Mouse (Mus musculus): ENCODE data around the gene Slx4ip.
A peak's percentile ranks its signal among the peaks of the same experiment; 100 is the strongest.

Gene Slx4ip

DNA sequence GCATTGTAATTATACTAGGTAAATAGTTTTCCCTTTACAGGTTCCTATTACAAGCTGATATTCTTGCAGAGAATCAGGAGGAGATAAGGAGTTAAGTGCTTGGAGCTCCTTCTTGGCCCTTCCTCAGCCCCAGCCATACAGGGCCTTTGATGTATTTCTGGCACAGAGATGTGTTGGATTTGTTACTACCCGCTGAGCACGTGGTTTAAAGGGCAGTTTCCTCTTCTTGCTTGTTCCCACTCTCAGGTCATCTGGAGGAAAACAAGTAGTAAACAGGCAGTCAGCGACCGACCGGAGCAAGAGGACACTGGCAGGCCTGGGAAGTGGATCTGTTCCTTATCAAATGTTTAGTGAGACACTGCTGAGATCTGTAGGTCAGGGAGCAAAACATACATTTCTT is 56.9 kb downstream of the Slx4ip start:
- peak; percentile 61 for DNase-seq

DNA sequence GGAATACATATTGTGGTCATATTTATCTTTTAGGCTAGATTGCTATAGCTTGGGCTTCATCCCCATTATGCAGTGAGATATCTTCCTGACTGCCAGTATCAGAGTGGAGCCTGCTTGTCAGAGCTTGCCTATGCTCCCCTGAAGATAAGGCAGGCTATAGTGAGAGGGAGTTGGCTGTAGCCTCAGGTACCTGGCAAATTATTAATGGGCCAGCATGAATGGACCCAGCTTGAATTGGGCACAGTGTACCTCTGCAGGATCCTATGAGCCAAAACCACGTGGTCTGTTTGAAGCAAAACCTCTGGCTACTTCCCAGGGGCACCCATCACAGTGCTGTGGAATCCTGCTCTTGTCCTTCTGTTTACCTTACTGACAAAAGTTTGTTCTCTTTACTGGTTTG is 61.2 kb downstream of the Slx4ip start:
- peak; percentile 35 for DNase-seq

DNA sequence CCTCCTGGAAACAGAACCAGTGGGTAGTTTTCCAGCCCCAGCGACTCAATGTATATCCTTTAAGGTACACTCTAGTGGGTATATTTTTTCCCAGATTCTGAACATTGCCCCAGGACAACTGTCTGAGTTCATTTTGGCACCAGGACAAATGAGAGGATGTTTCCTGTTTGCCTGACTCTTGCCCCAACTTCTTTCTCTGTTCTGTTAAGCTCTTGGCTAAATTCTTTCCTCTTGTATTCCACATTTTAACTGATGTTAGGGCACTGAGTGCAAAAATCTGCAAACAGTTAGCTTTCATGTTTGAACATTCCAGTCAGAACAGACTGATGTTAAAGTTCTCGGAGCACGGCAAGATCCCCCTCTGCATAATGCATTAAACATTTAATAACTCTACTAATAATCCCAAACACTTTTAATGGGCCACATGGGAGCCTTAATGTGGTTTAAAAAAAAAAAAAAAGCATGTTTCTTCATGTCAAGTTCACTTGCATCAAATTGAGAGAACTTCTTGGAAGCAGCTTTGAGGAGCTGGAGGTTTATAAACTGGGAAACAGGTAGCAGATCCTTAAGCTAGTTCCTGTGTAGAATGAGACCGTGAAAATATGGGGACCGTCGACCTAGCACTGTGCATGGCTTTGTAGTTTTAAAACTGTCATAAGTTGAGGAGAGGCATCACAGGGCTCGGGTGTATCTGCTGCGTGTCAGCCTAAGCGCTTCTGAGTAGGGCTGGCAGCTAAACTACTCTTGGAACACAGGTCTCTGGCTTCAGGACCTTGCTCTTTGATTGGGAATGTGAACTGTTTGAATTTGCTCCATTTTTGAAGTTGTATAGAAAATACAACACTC is 64.9 kb downstream of the Slx4ip start:
- DNase-seq, result no peak

DNA sequence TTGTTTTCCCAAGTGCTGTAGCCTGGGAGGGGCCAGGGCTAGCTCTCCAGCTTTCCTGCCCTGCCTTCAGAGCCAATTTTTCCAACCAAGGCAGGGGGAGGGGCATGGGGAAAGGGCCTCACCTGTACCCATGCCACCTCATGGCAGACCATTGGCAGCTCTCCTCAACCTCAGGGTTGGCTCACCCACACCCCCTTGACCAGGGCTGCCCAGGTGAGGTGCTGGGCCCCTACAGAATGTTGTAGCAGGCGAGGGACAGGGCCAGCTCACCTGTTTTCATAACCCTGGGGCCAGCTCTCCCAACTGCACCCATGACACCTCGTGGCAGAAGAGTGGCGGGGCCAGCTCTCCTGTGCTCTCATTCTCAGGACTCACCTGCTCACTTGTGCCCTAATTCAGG is 67.7 kb downstream of the Slx4ip start:
- no peak for DNase-seq

DNA sequence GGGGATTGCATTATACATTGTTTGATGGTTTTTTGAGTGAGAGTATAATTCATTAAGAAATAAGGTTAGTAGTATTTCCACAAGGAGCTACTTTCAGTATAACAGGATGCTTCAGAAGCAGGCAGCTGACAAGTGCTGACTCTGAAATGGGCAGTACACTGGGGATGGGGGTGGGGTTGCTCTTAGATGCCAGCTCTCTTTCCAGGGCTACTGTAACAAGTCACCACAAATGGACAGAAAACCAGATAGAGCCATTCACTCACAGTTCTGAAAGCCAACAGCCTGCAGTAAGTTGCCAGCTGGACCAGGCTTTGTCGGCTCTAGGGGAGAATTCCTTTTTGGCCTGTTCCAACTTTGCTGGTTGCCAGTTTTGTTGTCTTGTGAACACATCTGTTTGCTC is 84.8 kb downstream of the Slx4ip start:
- DNase-seq, result peak; percentile 31

DNA sequence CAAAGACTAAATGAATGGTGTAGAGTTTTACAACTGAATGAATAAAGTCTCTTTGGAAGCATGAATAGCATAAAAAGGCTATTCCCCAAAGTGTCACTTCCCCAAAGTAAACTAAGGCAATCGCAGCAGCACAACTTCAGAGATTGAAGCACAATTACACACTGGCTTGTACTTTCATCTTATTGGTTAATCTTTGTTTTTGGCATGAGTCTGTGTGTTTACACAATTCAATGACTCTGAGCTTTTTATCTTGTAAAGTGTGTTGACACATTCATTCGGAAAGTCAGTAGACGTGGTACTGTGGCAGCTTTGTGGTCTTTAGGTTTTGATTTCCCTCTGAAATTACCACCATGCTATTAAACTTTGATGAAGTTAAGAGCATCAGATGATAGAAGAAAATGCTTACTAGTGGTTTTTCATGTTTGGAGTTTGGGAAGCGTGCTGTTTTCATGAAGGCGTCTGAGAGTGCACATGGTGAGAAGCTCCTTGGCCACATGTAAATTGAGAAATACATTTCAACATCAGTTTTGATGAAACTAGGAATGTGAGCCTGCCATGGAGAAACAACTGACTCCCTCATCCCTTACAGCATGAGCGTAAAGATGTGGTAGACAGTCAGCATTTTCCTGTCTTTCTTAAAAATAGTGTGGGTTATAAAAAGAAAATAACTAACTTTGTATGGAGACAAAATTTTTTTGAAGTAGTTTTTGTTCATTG is 88.2 kb downstream of the Slx4ip start:
- DNase-seq, result no peak

DNA sequence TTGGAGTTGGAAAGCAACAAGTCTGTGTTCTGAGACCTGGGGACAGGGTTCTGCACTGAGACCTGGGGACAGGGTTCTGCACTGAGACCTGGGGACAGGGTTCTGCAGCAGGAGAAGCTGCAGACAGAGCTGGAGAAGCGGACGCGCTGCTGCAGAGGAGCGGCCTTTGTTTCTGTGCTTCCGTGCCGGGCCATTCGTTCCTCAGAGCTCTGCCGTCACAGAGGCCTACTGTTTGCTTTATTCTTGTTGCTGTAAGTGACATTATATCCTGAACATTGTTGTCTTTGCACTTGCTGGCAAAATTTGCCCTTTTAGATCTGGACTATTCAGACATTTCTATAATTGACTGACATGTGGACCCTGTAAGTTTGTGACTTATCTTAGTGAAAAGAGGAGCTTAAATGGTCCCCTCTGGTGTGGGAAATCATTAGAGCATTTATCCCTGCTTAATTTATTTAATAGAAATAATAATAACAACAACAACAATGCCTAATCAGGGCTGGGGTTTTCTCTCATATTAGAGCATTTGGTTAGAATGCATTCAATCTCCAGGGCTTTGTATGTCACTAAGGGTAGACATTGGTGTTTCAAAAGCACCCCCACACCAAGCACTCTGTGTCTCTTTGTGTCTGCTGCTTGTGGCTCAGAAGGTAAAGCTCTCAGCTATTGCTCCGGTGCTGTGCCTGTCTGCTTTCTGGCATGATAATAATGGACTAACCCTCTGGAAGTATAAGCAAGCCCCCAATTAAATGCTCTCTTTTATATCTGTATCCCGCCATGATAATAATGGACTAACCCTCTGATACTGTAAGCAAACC is 90.3 kb downstream of the Slx4ip start:
- no peak for DNase-seq

DNA sequence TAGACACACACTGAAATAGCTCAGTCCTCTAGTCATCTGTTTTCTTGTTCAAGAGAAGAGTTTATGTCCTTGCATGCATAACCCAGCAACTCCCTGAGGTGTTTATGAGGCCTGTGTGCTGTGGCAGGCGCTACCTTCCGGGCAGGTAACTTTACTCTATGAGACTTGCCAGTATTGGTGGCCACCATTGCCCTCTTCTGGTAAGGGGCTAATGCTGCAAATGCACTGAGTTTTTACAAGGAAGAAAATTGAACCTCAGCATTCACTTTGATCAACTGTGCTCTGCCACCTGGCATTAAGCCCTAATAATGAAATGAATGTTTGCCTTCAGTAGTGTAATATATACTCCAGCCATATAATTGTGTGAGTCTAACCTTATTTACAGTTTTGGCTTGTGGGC is 92.9 kb downstream of the Slx4ip start:
- peak; percentile 17 for DNase-seq

DNA sequence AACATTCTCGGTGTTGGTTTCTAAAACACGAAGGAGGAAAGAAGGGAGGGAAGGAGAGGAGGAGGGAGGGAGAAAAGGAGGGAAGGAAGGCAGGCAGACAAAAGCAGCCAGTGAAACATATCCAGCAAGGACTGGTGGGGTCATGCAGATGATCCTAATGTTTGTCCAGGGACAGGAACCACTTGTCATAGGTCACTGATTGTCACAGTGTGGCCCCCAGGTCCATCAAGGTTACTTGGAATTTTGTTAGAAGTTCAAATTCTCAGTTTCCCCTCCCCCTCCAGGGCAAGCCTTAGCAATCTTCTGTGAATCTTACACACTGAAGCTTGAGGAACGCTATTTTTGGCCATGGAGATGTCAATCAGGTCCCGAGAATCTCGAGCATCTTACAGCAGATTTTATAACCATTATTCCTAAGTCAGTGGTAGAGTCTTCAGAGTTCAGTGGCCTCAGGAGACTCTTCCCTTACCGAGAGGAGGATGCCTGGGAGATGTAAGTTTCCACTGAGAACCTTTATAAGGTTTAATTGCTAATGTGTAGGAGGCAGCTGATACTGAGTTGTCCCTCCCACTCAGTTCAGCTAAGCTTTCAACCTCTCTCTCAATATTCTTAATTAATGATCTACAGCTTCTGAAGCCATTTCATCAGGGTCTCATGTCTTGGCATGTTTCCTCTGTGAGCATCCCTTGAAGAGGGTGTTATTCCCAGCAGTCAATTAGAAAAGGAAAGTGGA is 95.1 kb downstream of the Slx4ip start:
- no peak for DNase-seq

DNA sequence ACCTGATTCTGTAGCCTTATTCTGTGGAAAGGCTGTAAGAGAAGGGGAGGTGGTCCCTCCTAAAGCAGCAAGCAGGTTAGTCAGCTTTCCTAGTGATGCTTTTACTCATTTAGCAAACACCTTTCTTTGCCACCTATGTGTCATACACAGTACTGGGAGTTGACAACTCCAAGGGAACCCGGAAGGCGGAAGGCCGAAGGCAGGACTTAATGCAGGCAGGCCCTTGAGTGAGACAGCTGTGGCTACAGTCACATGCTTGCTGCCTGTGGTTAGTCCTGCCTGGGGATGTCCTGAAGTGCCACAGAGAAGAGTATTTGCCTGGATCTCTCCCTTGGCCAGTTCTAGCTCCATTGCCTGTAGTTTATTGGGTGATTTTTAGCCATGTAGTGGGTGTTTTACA is 102.1 kb downstream of the Slx4ip start:
- DNase-seq, result no peak

DNA sequence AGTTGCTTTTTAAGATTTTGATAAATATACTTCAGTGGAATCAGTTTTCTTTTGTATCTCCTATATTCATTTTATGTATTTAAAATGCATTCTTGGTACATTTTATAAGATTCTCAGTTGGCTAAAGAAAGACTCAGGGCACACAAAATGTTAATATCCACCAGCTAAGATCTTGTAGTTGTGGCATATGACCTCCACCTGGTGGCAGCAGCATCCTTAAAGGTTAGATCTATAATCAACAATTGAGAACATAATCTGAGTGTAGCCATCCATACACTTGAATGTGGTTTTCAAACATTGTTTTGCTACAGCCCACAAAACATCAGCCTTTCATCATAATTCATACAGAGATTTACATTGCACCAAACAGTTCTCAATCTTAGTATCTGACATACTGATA is 106.1 kb downstream of the Slx4ip start:
- peak; percentile 75 for DNase-seq

DNA sequence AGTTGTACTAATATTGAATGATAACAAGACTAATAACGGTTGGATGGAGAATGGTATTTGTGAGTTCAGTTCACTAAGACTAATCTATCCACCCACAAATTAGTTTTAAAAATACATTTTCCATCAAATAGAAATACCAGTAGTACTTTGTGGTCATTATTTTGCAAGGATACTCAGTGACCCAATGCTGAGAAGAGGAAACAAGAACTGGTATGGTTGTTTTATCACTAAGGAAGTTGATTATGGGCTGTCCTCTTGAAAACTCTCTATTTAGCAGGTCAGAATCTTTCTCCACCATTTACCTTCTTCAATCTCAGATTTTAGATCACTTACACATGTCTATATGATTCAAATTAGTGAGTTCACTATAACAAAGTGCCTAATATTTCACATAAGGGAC is 111.0 kb downstream of the Slx4ip start:
- peak; percentile 7 for DNase-seq

DNA sequence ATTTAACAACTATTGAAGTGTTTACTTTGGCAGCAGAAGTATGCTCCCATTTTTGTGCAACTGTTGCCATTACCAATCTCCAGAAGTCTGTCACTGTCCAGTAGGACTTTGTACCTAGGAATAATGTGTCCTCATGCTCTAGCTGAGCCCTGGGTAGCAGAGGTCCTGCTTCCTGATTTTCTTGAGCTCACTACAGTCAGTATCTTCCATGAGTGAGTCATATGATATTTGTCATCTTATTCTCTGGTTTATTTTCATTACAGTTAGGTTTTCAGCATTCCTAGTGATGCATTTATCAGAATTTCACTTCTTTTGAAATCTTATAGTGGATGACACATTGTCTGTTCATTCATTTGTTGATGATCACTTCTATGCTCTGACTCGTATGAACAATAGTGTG is 115.6 kb downstream of the Slx4ip start:
- DNase-seq, result no peak

DNA sequence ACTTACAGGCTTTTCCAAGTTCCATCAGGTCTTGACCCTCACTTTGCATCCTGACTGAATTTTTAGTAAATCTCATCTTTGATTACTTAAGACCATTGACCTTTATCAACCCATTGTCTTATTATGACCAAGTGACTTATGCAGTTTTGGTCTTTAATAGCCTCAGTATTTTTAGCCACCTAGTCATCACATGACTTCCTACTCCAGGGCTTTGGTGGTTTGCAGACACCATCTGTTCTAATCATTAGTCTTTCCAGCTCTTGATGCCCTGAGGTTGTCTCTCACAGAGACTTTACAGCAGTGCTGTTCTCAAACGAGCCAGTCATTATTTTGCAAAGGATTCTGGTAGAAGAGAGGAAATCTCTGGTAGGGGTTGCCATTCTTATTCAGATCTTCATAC is 121.0 kb downstream of the Slx4ip start:
- DNase-seq, result no peak

DNA sequence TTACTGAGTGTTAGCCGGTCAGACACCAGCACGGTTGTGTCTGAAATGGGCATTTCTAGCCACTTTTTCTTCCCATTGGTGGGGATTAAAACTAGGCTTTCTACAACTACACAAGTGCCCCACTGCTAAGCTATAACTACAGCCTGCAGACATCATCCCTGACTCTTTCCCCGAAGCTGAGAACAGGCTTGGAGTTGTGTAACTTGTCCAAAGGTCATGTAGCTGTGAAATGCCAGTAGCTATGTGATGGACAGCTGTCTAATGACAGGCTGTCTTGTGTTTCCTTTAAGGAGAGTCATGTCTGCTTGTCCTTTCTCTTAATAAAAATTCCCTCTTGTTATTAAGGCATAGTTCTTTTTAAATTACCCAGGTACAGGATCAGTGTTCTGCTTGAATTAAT is 122.1 kb downstream of the Slx4ip start:
- DNase-seq, result peak; percentile 15

DNA sequence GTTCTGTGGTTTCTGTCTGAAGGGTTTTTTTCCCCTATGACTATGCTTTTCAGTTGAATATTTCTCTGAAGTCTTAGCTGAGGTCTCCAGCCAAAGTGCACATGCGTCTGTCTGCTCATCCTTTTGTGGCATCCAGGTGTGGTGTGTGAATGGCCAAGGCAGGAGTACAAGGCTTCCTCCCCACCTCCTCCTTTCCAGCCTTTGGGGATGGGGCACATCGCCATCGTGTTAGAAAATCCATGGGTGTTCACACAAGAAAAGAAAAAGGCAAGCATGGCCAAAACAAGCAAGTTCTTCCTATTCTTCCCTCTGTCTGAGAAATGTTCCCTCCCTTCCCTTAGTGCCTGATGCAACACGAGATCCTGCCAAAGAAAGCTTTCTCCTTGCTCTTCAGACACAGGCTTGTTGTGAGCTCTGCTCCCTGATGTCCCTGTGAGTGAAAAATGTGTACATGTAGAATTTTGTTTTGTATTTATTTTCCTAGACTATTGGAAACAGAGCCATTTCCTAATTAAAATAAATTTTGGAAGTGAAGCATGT is 122.9 kb downstream of the Slx4ip start:
- DNase-seq, result no peak

DNA sequence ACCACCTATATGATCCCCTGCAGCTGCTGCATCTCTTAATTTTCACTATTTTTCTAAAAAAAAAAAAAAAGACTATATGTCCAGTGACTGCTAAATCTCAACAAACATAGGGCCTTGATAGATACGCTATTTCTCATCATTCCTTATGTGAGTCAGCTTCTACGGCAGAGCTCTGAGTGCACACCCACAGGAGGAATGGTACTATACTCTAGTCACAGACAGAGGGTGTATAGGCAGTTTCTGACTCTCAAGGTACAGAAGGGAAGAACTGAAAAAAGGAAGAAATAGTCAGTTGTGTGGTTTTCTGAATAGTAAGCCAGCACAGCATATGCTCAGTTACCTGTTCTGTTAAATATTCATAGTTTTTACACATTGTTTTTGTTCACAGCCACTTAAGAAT is 123.4 kb downstream of the Slx4ip start:
- no peak for DNase-seq

DNA sequence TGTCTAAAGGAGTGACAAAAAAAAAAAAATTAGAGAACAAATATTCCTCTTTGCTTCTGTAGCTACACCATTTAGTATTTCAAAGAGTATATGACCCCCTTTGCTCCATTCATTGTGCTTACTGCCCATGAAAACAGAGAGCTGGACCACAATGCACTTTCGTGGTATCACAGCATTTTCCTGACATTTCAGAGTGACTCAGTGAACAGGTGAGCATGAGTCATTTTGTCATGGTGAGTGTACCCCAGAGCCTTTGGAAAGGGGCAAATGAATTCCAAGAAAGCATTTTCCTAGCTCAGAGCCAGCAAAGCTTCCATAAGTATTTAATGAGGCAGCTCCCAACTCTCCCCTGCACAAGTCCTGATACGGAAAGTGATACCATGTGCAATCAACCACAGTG is 153.1 kb downstream of the Slx4ip start:
- DNase-seq, result no peak

DNA sequence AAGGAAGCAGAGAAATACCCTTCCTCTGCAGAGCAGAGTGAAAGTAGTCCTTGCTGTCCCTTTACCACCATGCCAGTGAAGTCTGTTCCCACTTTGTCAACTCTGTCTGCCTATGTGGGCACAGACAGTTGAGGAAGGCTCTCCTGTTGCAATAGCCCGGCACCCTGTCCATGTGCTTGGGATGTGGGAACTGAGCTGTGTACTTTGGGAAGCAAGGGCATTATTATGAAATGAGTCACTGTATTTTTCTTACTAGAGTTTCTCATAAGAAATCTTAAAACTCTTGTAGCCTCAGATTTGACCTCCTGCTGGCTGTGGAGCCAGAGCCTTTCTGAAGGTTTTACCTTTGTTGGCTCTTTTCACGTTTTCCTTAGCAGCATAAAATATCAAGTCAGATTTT is 158.3 kb downstream of the Slx4ip start:
- DNase-seq, result peak; percentile 27

DNA sequence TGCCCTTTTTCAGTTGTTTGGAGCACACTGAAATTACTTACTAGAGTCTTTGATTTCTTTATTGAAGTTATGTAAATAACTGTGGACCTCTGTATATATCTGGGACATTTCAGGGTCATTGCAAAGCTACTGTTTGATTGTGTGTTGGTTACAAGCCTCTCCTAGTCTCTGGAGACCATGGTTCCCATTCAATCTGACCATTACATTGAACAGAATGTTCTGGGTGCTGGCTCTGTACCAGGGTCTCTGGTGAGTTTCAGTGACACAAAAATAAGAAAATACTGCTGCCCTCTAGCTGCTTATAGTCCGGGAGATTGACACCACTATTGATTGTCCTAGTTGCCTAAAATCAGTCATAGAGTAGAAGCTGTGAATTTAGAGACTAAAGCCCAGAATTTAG is 158.9 kb downstream of the Slx4ip start:
- DNase-seq, result peak; percentile 41

DNA sequence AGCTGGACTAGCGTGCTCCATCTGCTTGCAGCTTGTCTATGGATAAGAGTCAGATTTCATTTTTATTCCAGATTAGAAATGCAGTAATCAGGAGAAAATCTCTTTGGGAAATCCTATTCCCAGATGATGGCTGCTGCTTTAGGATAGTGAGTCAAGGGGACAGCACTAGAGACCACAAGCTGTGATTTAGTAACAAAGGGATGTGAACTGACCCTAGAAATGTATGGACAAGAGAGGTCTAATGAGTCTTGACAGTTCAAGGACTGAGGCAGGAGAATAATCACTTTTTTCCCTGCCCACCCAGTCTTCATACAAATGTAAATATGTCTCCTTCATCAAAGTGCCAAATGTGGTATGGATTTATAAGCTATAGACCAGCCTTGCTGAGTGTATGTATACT is 172.8 kb downstream of the Slx4ip start:
- no peak for DNase-seq

DNA sequence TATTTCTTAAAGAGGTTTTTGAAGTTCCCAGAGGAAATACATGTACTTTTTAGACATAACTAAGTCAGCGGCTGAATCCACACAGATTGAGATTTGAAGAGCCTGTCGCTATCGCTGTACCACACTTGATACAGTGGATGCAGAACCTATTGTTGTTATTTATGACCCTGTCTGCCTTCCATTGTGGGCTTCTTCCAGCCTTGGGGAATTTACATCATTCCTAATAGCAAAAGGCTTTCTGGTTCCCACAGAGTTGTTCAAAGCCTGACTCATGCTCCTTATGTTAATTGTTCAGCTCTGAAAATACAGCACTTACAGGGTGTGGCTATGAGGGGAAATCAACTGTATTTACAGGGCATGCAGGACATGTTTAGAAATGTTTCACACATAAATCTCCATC is 173.5 kb downstream of the Slx4ip start:
- DNase-seq, result no peak
